Mouse (Mus musculus) retina, postnatal 7 days (tissue): ENCODE results near the gene Prox1.

Source experiments
- DNase-seq: peaks from one replicate; pipeline ENCODE4 v3.0.0-alpha.2; 2012; ENCODE audit warnings: low read depth, low spot score

Gene Prox1

DNA sequence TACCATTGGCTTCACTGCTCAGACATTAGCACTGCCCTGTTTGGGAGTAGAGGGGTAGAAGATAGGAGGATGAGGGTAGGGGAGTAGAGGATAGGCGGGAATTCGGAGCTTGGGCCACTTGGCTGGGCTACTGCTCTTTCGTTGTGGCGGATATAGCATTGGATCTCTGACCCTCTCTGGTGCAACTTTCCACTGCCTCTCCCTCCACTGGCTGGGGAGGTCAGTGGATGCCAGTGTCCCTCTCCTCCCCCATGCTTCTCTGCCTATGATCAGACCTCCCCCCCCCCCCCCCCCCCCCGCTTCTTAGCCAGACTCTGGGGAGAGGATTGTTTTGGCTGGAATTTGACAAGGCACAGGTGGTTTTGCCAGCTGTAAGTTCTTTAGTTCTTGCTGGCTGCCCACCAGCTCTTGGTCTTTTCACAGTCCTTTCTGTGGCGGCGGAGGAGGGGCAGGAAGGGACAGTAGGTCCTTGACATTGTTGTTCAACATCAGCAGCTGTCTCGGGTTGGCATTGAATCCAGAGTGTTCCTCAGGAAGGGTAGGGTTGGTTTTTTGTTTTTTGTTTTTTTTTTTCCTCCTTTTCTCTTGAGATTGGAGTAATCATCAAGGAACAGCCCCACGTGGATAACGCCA is 90.8 kb downstream of the Prox1 start:
- no peak for DNase-seq

DNA sequence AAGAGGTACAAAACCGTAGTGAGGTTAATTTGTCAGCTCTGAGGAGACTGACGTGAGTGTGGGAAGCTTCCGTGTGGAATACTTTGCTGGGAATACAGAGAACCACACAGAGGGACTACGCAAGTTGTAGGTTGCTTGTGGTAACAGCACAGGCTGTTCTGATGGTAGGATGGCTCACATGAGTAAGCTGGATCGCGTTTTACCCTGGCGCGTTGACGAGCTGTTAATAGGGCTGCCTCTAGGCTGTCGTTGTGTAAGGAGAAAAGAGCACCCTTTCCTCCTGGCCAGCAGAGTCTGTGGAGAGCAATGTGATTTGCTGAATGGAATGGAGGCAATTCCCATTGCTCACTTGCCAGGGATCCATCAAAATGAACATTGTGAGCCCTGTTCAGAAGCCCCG is 93.9 kb downstream of the Prox1 start:
- DNase-seq, result no peak
